Mouse (Mus musculus) T-helper 2 cell (primary cell): ENCODE measurements at regions not wholly inside any gene's neighbourhood (a gene's known extent, or its start where the extent isn't known, plus 50 kb on each side); places are given as distances from the start of the nearest gene placed in this dataset.

ENCODE experiments used
- in situ Hi-C: fragments of 300-600 bp; cut with MboI, MseI; formaldehyde crosslinking; loops from one replicate; pipeline ENCODE4 v1.15.1; 2025; ENCODE audit warnings: high pct_unique_total_duplicates

DNA sequence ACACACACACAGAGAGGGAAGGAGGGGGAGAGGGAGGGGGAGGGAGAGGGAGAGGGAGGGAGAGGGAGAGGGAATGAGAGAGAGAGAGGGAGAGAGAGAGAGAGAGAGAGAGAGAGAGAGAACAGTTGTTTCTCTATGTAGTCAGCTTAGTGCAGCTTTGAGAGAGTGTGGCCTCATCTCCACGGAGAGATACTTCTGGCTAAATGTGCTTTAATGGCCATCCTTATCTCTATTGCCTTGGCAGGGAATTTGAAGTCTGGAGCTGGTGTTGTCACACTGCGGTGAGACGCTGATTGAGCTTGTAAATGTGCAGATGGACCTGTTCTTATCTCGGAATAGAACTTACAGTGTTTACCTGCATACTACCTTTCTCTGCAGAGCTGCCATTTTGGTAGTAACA, 160.9 kb upstream of the Arglu1 start:
- in situ Hi-C loops: no loop called here

DNA sequence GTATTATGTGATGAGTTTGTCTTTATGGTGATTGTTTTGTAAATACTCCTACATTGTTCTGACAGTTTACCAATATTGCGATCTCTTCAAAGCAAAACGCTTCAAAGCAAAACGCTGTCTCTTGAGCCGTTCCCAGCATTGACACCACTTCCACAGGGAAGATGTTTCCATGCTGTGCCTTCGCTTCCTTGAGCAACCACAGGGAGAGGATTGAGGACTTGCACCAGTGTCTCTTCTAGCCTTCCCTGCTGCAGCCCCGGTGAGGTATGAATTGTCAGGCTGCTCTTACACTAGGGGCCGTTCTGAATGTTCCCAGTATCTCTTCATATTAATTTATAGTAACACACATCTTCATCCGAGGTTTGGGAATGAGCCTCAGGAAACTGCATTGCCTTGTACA, 160.4 kb upstream of the Arglu1 start:
- in situ Hi-C loops: no loop called here

- in situ Hi-C loops: loop anchor here (25.0 kb wide), 1 partner anchor 1415 kb away; no protein-coding TSS in a partner anchor
Measured at GRCm38 (mm10) chr8:8847579-8847978, 157.3 kb upstream of the Arglu1 start.

- in situ Hi-C loops: loop anchor here (25.0 kb wide), 1 partner anchor 1420 kb away; no protein-coding TSS in a partner anchor
Measured at GRCm38 (mm10) chr8:8842326-8842725, 152.0 kb upstream of the Arglu1 start.

DNA sequence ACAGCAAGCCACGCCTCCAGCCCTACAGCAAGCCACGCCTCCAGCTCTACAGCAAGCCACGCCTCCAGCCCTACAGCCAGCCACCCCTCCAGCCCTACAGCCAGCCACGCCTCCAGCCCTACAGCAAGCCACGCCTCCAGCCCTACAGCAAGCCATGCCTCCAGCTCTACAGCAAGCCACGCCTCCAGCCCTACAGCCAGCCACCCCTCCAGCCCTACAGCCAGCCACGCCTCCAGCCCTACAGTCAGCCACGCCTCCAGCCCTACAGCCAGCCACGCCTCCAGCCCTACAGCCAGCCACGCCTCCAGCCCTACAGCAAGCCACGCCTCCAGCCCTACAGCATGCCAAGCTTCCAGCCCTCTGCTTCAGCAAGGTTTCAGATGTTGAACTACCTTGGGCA, 145.8 kb upstream of the Arglu1 start:
- in situ Hi-C loops: loop anchor here (25.0 kb wide), 1 partner anchor 1426 kb away; no protein-coding TSS in a partner anchor

DNA sequence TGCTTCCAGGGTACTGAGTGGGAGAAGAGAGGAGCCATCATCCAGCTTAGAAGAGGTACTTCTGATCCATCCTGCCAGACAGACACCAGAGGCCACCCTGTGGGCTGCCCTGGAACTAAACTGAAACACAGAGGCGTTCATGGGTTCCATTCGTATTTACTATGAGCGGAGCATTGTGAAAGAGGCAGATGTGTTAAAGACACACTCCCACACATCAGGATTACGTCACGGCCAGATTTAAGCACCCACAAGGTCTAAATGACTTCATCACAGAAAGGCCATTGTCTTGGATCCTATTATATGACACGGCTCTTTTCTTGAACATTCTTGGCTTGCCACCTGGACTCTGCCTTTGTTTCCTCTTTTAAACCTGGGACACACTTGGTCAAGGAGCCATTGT, 141.0 kb upstream of the Arglu1 start:
- in situ Hi-C loops: loop anchor here (25.0 kb wide), 1 partner anchor 1431 kb away; no protein-coding TSS in a partner anchor

GRCm38 (mm10) chr8:8829230-8829629, 138.9 kb upstream of the Arglu1 start:
- in situ Hi-C loops: loop anchor here (25.0 kb wide), 1 partner anchor 1433 kb away; no protein-coding TSS in a partner anchor

GRCm38 (mm10) chr8:8827555-8827954, 137.2 kb upstream of the Arglu1 start:
- in situ Hi-C loops: loop anchor here (25.0 kb wide), 1 partner anchor 1435 kb away; no protein-coding TSS in a partner anchor

- in situ Hi-C loops: loop anchor here (25.0 kb wide), 1 partner anchor 1436 kb away; no protein-coding TSS in a partner anchor
Measured at GRCm38 (mm10) chr8:8826801-8827200, 136.5 kb upstream of the Arglu1 start.

DNA sequence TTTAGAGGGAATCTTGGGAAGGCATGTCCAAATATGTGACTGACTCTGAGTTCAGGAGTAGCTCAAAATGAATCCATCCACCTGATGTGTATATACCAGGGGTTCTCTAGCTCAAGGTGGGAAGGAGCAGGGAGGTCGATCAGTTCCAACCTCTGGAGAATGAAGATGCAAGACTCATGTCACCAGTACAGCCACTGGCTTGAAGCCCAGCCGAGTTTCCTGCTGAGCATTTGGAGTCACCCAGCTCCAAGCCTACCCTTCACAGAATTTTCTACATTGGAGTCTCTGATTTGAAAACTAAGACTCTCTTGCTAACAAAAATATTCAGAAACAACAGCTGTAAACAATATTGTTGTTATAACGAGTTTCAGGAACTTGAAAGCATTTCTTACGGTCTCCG, 134.6 kb upstream of the Arglu1 start:
- in situ Hi-C loops: loop anchor here (25.0 kb wide), 1 partner anchor 1437 kb away; no protein-coding TSS in a partner anchor

DNA sequence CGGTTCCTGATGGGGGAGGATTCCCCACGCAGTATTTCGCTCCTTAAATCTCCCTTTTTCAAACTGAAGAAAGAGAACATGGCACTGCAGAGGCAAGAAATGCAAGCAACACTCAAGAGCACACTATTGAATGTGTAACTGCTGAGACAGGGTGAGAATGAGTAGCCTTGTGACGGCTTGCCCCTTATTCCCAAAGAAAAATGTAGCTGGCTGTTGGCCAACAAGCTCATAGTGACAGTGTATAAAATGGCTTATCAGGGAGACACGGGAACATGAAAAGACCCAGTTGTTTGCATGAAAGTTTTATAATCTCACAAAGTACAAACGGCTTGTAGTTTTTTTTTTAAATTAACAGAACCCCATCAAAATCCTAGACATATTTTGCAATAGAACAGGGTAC, 130.8 kb upstream of the Arglu1 start:
- in situ Hi-C loops: no loop called here

DNA sequence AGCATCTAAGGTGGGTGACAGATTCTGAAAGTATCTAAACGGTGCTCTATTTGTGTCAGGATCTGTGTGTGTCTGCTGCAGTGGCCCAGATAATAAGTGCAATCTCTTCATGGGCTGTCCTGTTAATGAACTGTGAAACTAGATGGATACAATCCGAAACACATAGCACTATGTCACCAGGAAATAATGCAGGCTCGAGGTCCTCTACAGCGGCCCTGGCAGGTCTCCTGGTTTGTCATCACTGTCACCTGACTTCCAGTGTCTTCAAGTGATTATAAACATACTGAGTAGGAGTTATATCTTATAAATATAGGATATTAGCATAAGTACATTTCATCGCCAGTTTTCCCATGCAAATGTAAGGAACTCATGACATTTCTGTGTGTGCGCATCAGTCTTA, 130.3 kb upstream of the Arglu1 start:
- in situ Hi-C loops: no loop called here

GRCm38 (mm10) chr8:8819233-8819931, 129.1 kb upstream of the Arglu1 start:
- in situ Hi-C loops: no loop called here

DNA sequence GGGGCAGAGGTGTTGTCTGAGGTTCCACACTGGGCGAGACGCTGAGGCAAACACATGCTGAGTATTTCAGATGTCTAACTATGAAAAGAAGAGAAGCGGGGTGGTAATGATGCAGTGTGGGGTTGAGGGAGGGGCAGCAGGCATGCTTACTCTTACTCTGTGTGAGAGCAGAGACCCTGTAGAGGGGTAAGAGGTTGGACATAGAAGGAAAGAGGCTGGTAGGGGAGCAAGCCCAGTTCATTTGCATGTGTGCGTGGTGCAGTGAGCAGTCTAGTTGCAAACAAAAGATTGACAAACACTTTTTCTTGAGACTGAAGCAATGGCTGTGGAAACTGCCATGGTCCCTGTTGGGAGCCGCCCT, 122.5 kb upstream of the Arglu1 start:
- in situ Hi-C loops: no loop called here

- in situ Hi-C loops: no loop called here
Measured at GRCm38 (mm10) chr8:8812051-8812806, 121.9 kb upstream of the Arglu1 start.

DNA sequence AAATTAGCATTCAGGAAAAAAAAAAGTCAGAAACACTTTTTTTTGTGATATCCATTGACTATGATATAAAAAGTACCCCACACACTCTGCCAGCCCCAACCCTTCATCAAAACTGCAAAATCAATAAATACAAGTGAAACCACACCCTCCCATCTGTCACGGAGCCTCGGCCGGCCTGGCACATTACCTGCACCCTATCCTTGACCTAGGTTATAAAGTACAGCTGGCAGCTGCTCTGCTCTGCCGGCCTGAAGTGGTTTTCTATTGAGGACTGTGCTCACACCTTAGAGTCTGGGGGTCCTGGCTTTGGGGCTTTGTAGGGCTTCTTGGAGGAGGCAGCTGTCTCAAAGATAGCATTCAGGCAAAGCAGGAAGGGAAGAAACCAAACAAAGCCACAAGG, 120.6 kb upstream of the Arglu1 start:
- in situ Hi-C loops: no loop called here

- in situ Hi-C loops: no loop called here
Measured at GRCm38 (mm10) chr8:8809835-8810439, 119.6 kb upstream of the Arglu1 start.

GRCm38 (mm10) chr8:8809349-8809748, 119.0 kb upstream of the Arglu1 start:
- in situ Hi-C loops: no loop called here

GRCm38 (mm10) chr8:8802761-8803340, 112.5 kb upstream of the Arglu1 start:
- in situ Hi-C loops: no loop called here

DNA sequence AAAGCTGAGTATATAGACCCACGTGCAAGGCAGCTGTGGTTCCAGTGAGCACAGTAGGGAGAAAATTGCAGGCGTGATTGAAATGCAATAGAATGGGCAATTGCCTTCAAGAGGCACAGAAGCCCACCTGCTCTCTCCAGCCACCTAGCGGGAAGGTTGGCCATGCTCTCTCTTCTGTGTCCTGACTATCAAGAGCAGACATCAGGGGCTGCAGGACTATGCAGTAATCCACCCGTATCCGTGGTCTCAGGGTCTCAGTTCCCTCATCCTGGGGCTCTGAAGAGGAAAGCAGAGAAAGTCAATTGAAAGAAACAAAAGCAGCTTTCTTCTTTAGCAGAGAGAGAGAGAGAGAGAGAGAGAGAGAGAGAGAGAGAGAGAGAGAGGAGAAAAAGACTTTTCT, 112.0 kb upstream of the Arglu1 start:
- in situ Hi-C loops: no loop called here

DNA sequence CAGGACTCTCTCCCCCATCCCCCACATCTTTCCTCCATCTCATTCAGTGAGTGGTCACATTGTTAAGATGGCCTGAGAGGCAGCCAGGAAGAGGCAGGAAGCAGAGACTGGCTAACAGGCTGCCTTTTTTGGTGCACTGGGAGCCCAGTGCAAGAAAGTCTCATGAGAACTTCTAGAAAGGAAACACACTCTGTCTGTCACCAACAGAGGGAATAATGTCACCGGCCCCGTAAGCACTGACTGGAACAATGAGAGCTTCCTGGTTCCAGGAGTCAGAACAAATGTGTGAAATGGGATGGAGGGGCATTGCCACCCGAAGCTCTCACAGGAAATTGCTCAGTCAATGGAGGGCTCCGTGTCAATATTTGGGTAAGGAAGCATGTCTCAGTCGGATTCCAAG, 111.3 kb upstream of the Arglu1 start:
- in situ Hi-C loops: no loop called here

DNA sequence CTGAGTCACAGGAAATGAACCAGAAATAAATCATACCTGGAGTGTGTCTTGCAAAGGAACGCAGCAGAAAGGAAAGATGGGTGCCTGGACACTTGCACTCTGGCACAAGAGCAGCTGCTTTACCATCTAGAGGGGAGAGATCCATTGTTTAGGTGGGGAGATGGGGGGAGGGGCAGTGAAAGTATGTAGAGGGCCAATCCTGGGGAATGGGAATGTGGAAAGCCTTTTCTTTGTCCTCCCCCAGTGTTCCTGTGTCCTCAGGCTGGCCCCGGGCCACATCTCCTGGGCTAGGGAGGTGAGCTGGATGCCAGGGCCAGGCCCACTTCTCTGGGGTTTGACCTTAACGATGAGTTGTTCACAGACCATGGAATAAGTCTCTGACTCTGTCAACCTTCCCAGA, 107.2 kb upstream of the Arglu1 start:
- in situ Hi-C loops: no loop called here
